Mouse (Mus musculus) megakaryocyte-erythroid progenitor cell, adult 5 weeks (primary cell): Measurements from ENCODE around the gene Gm36245. TPM values are rescaled to one million over a fixed set of nuclear protein-coding genes. Genes with fewer than 3 reads are reported as not detected.

ENCODE experiments used
- polyA plus RNA-seq: library from polyadenylated mRNA; stranded (reverse); fragments of >175 nt; gene quantifications from 2 replicates; pipeline ENCODE4 v1.2.3, GENCODE M21; 2012

The Gm36245 gene
- polyA plus RNA-seq: not detected in 2 replicates

GRCm38 (mm10) chr15:77598958-77599357, at the start of gene Gm36245:
Gm36245 (plus strand) TSS chr15:77599258.

GRCm38 (mm10) chr15:77561792-77562191, 37.3 kb upstream of the Gm36245 start, which contains the start of gene 1700025B11Rik:
1700025B11Rik (minus strand) TSS chr15:77561892.

GRCm38 (mm10) chr15:77595961-77596360, 3.1 kb upstream of the Gm36245 start, which contains the start of gene Apol10b:
Apol10b (minus strand) TSS chr15:77596125.

GRCm38 (mm10) chr15:77643176-77643575, 44.1 kb downstream of the Gm36245 start, which contains the start of gene Apol11b:
Apol11b (minus strand) TSS chr15:77643286.

Other genes starting within 250 kb of the Gm36245 start
- gene Apol7a, start 200.1 kb upstream of the Gm36245 start, polyA plus RNA-seq: 0.18 TPM in 1 of 2 replicates, not detected in the other
- gene Apol9a, start 188.1 kb upstream of the Gm36245 start, polyA plus RNA-seq: 0.16 TPM in 1 of 2 replicates, not detected in the other
- not detected in 2 replicates for gene Apol7b, start 151.8 kb upstream of the Gm36245 start, polyA plus RNA-seq
- gene Apol10a, start 122.2 kb upstream of the Gm36245 start, polyA plus RNA-seq: not detected in 2 replicates
- 0.05 TPM in 1 of 2 replicates, not detected in the other for gene Apol11a, start 91.0 kb upstream of the Gm36245 start, polyA plus RNA-seq
- 0.09 TPM in 1 of 2 replicates, not detected in the other for gene Apol7c, start 65.9 kb upstream of the Gm36245 start, polyA plus RNA-seq
- gene 1700025B11Rik, start 37.4 kb upstream of the Gm36245 start, polyA plus RNA-seq: not detected in 2 replicates
- not detected in 2 replicates for gene Apol10b, start 3.1 kb upstream of the Gm36245 start, polyA plus RNA-seq
- 0.13 and 0.17 TPM in 2 replicates for gene Apol11b, start 44.0 kb downstream of the Gm36245 start, polyA plus RNA-seq
- gene Apol7e, start 99.6 kb downstream of the Gm36245 start, polyA plus RNA-seq: 0.08 and 0.22 TPM in 2 replicates
- gene Apol9b, start 129.8 kb downstream of the Gm36245 start, polyA plus RNA-seq: 0.11 and 0.23 TPM in 2 replicates
- 1.3 and 1.9 TPM in 2 replicates for gene Apol8, start 157.7 kb downstream of the Gm36245 start, polyA plus RNA-seq
- 294 and 404 TPM in 2 replicates for gene Myh9, start 242.9 kb downstream of the Gm36245 start, polyA plus RNA-seq